Mouse (Mus musculus) olfactory bulb, adult 2 months (tissue): Measurements from ENCODE around the gene Nubpl. TPM values are rescaled to one million over a fixed set of nuclear protein-coding genes. Genes with fewer than 3 reads are reported as not detected.

Experiments
- H3K27ac ChIP-seq: fragments of 200-500 bp; 2 replicates; pipeline ENCODE4 v1.5.1; 2012; ENCODE audit warnings: low read depth, low read length; ENCODE audit not compliant: insufficient read depth
- H3K4me1 ChIP-seq: fragments of 200-500 bp; 2 replicates; pipeline ENCODE4 v1.6.1; 2012; ENCODE audit warnings: low read length; ENCODE audit not compliant: control insufficient read depth, insufficient read depth
- H3K4me3 ChIP-seq: fragments of 200-500 bp; 2 replicates; pipeline ENCODE4 v1.5.1; 2012; ENCODE audit warnings: mild to moderate bottlenecking, low read depth, low read length, moderate library complexity; ENCODE audit not compliant: insufficient read depth
- CTCF ChIP-seq: fragments of 200-500 bp; IDR thresholded peaks from 2 replicates; pipeline ENCODE4 v1.5.1; 2012; ENCODE audit warnings: low read depth, mild to moderate bottlenecking, low read length, moderate library complexity; ENCODE audit not compliant: insufficient read depth
- POLR2A ChIP-seq: fragments of 200-500 bp; IDR thresholded peaks from 2 replicates; pipeline ENCODE4 v1.6.1; 2012; ENCODE audit warnings: mild to moderate bottlenecking, low read depth, low read length, moderate library complexity; ENCODE audit not compliant: insufficient read depth
- WGBS: fragments of 180-500 bp; shearing (Covaris S2); methylation state at CpG from one replicate; pipeline ENCODE4 v1.1.7; 2018; 5-methylcytosine and 5-hydroxymethylcytosine counted together
- polyA plus RNA-seq: library from polyadenylated mRNA; stranded (reverse); fragments of >200 nt; gene quantifications from 2 replicates; pipeline ENCODE4 v1.2.4, GENCODE M21; 2012; ENCODE audit warnings: low replicate concordance; ENCODE audit not compliant: missing spikeins, insufficient read depth, insufficient read length

Gene Nubpl
- polyA plus RNA-seq, 1 experiment = not detected

GRCm38 (mm10) chr12:52146639-52147038, 49.1 kb downstream of the Nubpl start:
- Histone ChIP-seq H3K4me1 (no peaks in the 10 kb centered on the region), H3K27ac (no peak overlapping the region), H3K4me3 (no peak overlapping the region)
- 95% methylated on average over 2 of the region's 2 CpGs for WGBS
- TF ChIP-seq CTCF (no peak), POLR2A (no peak)

- no peak overlapping the region for H3K27ac ChIP-seq
- TF ChIP-seq CTCF (no peak), POLR2A (no peak)
- no peaks in the 10 kb centered on the region for H3K4me1 ChIP-seq
- no peak overlapping the region for H3K4me3 ChIP-seq
- 95% methylated on average over 3 of the region's 3 CpGs for WGBS
Measured at GRCm38 (mm10) chr12:52149448-52149847, 51.9 kb downstream of the Nubpl start.

GRCm38 (mm10) chr12:52152071-52152470, 54.5 kb downstream of the Nubpl start:
- WGBS = over 99% methylated on average over 3 of the region's 3 CpGs
- Histone ChIP-seq H3K4me1 (no peaks in the 10 kb centered on the region), H3K4me3 (no peak overlapping the region), H3K27ac (no peak overlapping the region)
- TF ChIP-seq POLR2A (no peak), CTCF (no peak)

- TF ChIP-seq POLR2A (no peak), CTCF (no peak)
- WGBS = 95% methylated on average over 4 of the region's 4 CpGs
- H3K4me1 ChIP-seq = no peaks in the 10 kb centered on the region
- H3K4me3 ChIP-seq = no peak overlapping the region
- no peak overlapping the region for H3K27ac ChIP-seq
Measured at GRCm38 (mm10) chr12:52154906-52155305, 57.4 kb downstream of the Nubpl start.

GRCm38 (mm10) chr12:52164414-52164813, 66.9 kb downstream of the Nubpl start:
- H3K4me3 ChIP-seq = no peak overlapping the region
- TF ChIP-seq CTCF (no peak), POLR2A (no peak)
- H3K27ac ChIP-seq = no peak overlapping the region
- no peaks in the 10 kb centered on the region for H3K4me1 ChIP-seq

- Histone ChIP-seq H3K27ac (no peak overlapping the region), H3K4me3 (no peak overlapping the region), H3K4me1 (peaks cover 4% of the 10 kb centered on the region; the same call in 1 of the 2 replicates)
- WGBS = 79% methylated on average over 1 of the region's 1 CpGs
- TF ChIP-seq POLR2A (no peak), CTCF (no peak)
Measured at GRCm38 (mm10) chr12:52186205-52186793, 88.8 kb downstream of the Nubpl start.

GRCm38 (mm10) chr12:52186963-52187590, 89.5 kb downstream of the Nubpl start:
- TF ChIP-seq POLR2A = no peak
- TF ChIP-seq CTCF = no peak
- Histone ChIP-seq H3K4me1 (peaks cover 4% of the 10 kb centered on the region; the same call in 1 of the 2 replicates), H3K27ac (no peak overlapping the region), H3K4me3 (no peak overlapping the region)
- WGBS = 31% methylated on average over 5 of the region's 5 CpGs

GRCm38 (mm10) chr12:52198471-52198870, 100.9 kb downstream of the Nubpl start:
- no peak for TF ChIP-seq CTCF
- no peak for TF ChIP-seq POLR2A
- no peak overlapping the region for H3K27ac ChIP-seq
- WGBS = 87% methylated on average over 4 of the region's 4 CpGs
- no peaks in the 10 kb centered on the region for H3K4me1 ChIP-seq
- H3K4me3 ChIP-seq = no peak overlapping the region

GRCm38 (mm10) chr12:52209121-52209610, 111.6 kb downstream of the Nubpl start:
- H3K4me1 ChIP-seq = no peaks in the 10 kb centered on the region
- H3K4me3 ChIP-seq = no peak overlapping the region
- H3K27ac ChIP-seq = no peak overlapping the region
- TF ChIP-seq POLR2A (no peak), CTCF (no peak)
- WGBS = 62% methylated on average over 3 of the region's 3 CpGs
